Mouse (Mus musculus) left cerebral cortex, postnatal 36 days (tissue): ENCODE measurements at regions not wholly inside any gene's neighbourhood (a gene's known extent, or its start where the extent isn't known, plus 50 kb on each side); places are given as distances from the start of the nearest gene placed in this dataset.

ENCODE experiments used
- DNase-seq, 2 experiments: peaks; one replicate each; pipeline ENCODE4 v3.0.0; 2021 to 2022; ENCODE audit warnings: low spot score in 2 of 2, mixed read lengths in 1 of 2
- intact Hi-C: fragments of 180-260 bp; cut with DNase I; formaldehyde crosslinking; loops from one replicate; pipeline ENCODE4 v1.15.1; 2025

- intact Hi-C loops = no loop called here
- DNase-seq = peak; percentile 5 to 41
Measured at GRCm38 (mm10) chr14:40119530-40119929, 646.6 kb upstream of the Nrg3 start.
